Mouse (Mus musculus) adipocyte (in vitro differentiated cells): ENCODE results near the gene Ppp6r1.

Experiments used
- DNase-seq: peaks from one replicate; pipeline ENCODE4 v3.0.0-alpha.2; 2016; ENCODE audit warnings: low spot score

Gene Ppp6r1

DNA sequence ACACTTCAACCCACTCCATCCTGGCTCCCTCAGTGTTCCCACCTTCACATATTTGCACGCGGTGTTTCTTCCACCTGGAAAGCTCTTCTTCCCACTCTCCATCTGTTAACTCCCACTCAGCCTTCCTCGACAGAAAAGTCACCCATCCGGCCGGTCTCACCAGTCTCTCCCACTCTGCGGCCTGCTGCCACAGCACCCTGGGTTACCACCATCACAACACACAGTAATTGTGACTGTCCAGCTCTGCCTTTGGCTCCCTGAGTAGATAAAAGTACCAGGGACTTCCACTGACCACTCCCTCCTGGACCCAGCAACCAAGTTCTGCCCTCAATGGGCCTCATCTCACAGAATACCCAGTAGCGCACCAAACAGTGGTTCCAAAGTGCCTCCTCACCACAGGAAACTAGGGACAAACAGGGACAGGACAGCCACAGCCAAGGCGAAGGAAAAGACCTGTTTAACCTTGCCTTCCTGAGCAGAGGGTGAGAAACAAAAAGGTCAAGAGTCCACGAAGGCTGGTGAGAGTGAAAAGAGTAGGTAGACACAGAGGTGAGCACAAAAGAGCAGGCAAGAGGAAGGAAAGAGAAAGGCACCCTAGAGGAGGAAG lies 1.2 kb downstream of the Ppp6r1 start:
- no peak for DNase-seq

DNA sequence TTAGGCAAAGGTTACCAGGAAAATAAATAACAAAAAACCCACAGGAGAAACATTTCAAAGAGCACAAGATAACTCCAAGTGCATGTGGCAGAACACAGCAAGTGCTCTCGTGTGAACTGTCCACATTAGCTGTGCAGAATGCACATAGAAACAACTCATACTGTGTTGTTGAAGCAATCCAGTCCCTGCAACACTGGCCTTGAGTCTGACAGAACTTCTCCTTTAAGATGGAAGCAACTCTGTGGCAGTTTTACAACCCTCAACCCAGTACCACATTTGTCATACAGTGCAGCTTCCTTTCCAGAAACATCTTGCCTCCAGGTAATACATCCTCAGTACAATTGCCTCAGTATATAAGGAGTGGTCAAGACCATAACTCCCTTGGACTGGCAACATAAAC lies 2.0 kb downstream of the Ppp6r1 start:
- no peak for DNase-seq

DNA sequence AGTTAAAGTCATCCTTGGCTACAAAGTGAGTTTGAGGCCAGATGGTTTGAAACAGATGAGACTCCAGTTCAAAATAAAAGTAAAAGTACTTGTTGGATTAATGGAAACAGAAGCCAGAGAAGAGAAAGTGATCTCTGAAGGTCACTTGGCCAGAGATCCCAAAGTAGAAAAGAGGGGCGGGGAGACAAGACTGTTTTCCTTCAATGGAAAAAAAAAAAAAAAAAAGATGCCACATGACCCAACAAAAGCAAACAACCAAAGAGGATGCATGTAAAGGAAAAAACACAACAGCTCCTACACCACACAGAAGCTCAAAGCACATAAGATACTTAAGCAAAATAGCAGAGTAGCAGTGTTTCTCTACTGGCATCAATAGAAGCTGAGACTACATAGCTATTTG lies 2.9 kb downstream of the Ppp6r1 start:
- DNase-seq, result peak; percentile 23

DNA sequence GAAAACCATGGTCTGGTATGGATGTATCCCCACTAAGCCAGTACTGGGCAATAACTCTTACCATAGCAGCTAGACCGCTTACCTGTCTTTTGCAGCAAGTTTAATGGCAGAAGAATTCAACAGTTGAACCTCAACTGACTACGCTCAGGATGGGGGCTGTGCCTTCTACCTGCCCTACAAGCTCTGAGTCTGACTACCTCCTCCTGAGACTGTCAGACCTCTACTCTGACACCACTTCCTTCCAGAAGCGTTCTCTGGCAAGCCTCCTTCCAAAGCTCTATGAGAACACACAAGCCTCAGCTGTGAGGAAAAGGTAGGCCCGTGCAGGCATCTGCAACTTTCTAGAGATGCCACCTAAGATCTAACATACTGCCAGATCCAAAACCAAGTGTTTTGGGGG lies 3.4 kb downstream of the Ppp6r1 start:
- DNase-seq, result no peak

DNA sequence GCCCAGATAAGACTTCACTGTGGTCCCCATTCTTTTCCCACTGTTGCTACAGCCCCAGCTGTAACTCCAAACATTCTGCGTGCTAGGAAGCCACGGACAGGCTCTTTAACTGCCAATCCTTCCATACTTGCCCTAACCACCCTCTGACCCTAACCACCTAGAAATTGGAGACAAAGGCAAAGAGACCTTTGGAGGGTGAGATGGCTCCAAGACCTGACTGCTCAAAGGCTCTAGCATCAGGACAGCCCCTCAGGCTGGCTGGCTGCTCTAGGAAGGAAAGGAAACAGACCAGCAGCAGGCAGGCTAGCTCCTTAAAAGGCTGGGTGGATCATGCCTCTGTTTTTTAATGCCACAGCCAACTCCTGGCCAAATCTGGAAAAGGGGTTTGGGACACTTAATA lies 4.6 kb downstream of the Ppp6r1 start:
- DNase-seq, result no peak

DNA sequence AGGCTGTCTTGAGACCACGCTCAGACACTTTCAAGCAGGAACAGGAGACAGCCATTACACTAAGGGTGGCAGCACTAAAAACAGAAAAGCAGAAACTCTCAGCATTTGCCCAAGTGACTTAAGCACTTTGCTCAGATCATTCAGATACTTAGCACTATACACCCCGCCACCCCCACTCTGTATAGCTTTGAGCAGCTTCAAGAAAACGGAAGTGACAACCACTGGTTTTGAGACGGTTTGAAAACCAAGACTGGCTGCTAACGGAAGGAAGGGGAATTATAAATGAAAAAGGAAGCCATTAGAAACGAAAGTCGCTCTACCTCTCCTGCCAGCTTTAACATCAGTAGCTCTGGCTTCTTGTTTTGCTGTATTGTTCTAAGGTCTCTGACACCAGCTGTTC lies 5.0 kb downstream of the Ppp6r1 start:
- no peak for DNase-seq

DNA sequence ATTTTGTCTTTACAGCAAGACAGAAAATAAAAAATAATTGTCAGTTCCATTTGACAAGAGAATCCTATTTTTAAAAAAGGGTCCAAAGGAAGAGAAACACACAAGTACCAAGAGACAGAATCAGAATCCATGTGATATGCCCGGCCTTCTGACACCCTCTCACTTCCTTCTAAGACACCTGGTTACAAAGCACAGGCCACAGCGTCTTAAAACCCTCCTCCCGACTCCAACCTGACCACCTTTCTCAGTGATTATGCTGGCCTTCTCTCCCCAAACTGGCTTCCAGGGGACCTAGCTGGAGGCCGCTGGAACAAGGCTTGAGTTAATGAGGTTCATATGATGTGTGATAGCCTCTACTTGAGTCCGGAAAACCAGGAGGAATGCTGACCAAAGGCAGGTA lies 5.5 kb downstream of the Ppp6r1 start:
- DNase-seq, result no peak

DNA sequence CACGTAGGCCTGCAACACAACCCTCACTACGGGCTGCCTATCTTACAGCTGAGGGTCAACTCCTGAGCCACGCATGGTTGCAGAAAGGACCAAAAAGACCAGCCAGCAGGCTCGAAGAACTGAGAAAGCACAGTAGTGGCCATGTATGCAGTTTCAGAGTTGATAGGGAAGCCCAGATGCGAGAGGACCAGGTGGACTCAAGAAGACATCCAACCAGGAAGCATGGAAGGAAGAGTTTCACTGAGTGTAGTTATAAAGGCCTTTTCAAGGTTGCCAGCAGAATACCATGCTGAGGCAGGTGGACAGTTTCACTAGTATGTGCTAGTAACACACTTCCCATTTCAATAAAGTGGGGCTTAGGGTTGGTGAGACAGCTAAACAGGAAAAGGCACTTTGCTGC lies 6.1 kb downstream of the Ppp6r1 start:
- DNase-seq, result no peak

DNA sequence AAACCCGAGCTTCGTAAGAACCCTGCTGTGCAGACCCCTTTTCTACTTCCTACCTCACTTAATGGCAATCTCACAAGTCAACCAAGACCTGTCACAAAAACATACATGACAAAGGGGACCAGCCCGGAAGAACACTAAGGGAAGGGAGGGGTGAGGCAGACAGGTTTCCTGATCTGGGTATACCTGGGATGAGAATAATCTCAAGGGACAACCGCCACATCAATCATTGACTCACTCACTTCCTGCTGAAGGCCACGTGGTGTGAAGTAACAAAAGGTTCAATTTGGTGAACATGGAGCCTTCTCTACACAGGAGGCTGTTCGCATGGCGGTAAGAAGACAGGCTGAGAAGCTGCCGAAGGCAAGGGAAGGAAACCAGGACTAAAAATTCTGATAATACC lies 7.2 kb downstream of the Ppp6r1 start:
- no peak for DNase-seq

DNA sequence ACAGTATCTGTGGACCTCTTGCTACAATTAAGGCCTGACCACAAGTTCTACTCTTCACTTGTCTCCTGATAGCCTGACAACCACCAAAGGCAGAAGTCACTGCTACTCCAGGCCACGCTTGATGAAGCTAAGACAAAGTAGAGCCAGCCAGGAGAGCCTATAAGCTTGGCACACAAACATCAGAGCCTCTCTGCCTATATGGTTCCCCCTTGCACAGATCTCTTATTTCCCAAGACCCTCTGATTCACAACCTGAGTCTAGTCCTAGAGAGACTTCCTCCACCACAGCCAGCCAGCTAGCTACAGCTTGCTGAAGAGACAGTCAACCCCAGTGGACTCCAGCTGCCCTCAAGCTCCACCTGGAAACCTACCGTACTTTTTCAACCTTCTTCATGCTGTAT lies 10.8 kb downstream of the Ppp6r1 start:
- no peak for DNase-seq

DNA sequence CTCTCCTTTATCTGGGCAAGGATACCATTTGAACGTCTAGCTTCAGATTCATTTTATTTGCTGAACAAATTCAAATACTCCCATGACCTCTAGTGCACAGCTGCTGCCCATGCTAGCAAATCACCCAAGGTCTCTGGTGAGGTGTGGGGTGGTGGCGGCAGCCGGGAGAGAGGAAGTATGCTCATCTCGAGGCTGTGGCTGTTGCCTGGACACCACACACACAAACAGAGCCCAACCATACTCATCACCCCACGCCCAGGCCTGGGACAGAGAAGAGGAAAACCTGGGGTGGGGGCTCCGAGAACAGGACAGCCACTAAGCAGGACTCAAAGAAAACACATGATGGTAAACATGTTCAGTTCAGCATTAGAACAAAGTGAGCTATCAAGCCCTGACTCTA lies 11.5 kb downstream of the Ppp6r1 start:
- DNase-seq, result no peak

DNA sequence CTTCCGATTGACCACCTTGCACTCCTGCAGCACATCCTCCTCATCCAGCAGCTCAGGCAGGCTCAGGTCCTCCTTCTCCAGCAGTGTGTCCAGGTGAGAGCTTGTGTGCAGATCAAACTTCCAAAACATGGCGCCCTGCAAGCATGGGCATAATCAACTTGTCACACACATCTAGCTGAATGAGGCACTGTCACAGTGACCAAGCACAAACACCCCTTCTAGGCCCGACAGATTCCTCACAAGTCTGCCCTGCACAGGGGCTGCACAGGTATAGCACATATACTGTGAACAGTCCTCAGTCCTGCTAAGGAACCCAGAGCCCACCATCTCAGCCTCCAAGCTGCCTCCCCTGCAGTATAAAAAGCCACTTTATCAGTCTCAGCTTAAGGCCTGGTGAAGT lies 12.0 kb downstream of the Ppp6r1 start:
- DNase-seq, result no peak

DNA sequence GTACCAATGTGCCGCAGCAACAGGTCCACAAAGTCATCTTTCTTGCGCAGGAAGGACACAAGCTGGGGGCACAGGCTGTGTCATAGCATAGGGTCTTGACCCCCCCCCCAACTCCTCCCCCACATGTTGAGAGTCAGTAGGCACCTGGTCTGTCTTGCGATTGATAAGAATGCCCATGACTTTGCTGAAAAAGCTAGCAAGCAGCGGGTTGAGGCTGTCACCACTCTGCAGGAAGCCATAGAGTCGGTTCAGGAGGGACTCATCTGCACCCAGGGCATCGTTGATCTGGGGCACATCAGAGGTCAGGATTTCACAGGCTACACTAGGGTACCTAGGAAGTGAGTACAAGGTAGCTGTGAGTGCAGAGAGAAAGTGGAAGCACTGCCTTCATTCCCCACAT lies 15.6 kb downstream of the Ppp6r1 start:
- DNase-seq, result no peak

DNA sequence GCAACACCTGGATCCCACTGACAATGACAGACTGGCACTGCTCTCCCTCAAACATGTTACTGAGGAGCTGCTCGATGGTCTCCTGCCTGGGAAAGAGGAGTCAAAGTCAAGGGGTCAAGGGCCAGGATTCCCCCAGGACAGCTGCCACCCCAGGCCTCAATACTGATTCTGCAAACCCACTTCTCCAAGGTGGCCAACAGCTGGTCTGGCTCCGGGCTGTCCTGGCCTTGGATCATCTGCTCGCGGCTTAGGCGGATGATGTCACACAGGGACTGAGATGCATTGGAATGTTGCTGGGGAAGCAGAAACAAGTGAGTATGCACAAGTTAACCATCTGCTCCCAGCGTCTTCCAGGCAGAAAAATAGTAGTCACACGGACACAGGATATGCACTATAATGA lies 16.9 kb downstream of the Ppp6r1 start:
- no peak for DNase-seq

DNA sequence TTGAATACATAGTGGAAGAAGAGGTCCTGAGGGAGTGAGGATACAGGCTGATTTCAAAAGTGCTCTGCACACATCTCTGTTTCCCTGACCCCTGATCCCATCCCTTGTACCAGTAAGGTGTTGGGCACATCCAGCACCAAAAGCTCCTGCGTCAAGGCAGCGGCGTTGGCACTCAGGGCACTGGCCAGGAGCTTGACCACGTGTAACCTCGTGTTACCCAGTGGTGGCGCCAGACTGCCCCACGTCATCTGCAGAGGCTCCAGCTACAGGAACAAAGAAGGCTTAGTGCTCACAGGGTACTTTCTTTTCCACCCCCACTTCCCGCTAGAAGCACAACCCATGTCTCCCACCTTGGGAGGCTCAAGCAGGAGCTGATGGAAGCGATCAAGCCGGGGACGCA lies 17.7 kb downstream of the Ppp6r1 start:
- DNase-seq, result no peak

DNA sequence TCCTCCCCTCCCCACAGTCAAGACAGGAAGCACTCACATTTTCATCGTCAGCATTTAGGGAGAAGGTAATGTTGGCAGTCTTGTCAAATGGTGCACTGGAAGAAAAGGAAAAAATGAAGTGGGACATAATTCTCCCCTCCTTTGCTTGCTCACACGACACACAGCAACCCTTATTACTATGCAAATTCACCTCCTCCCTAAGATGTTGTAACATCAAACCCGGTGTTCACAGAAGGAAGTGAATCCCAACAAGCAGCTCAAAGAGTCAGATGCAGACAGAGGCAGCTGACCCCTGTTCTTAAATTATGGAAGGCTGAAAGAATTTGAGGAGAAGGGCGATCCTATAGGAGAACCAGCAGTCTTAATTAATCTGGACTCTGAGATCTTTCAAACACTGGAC lies 22.6 kb downstream of the Ppp6r1 start:
- DNase-seq, result no peak

DNA sequence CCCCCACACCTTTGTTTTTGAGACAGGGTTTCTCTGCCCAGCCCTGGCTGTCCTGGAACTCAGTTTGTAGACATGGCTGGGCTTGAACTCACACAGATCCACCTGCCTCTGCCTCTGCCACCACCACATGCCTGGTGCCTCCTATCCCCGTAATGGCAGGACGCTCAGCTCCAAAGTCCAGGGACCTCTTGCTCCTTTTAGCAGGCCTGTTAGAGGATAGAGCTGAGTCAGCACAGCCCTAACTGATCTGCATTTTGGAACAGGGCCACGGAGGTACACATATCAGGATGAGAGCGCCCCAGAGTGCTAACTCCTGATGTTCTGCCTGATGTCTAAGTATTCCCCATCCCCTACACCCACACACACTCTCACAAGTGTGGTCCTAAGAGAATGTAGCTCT lies 27.8 kb downstream of the Ppp6r1 start, which contains the start of gene Tmem86b:
Gene Tmem86b (minus strand): TSS at position 392 of the 400 bp plus-strand sequence.
- DNase-seq, result no peak

DNA sequence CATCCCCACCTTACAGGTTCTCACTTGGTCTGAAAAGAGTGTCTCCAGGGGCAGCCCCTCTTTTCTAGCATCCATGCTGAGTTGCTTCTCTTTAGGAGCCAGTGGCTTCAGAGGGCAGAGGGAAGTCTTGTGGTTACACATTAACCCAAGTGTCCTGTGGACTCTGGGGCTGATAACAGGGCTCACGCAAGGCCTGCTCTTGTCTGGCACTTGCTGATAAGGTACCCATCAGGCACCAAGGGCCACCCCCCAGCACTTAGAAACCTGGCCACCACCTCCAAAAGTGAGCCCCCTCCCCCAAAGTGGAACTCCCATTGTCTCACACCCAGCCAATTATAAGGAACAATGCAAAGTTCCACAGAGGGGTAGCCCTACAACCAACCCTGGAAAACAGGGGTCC lies 28.6 kb downstream of the Ppp6r1 start:
- no peak for DNase-seq

DNA sequence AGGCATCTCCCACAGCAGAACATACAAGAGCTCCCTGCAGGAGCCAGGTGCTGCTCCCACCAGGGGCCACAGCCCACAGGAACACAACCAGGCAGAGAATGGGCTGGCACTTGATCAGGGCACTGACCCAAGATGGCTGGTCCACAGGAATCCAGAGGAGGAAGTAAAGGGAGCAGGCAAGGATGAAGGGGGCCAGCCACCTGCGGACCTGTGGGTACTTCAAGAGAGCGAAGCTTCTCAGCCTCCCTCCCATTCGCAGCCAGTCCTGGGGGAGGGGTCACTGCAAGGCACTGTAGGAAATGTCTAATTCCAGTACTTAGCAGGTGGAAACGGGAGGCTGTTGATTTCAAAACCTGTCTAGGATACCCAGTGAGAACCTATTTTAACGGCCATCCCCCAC lies 29.2 kb downstream of the Ppp6r1 start:
- DNase-seq, result no peak

DNA sequence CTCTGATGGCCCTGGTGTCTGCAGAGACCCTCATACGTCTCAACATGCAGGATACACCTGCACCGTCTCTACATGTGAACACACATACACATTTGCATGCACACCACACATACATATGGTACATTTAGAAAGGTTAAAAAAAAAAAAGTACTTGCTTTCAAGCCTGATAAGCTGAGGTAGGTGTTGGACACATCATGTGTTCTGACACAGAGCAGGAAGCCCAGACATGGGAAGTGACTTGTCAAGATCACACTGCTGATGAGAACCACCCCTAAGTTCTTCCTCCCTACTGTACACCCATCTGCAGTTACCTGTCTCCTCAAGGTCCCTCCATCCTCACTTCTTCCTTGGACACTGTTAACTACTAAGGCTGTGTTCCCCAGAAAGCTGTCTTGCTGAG lies 32.9 kb downstream of the Ppp6r1 start:
- DNase-seq, result no peak

DNA sequence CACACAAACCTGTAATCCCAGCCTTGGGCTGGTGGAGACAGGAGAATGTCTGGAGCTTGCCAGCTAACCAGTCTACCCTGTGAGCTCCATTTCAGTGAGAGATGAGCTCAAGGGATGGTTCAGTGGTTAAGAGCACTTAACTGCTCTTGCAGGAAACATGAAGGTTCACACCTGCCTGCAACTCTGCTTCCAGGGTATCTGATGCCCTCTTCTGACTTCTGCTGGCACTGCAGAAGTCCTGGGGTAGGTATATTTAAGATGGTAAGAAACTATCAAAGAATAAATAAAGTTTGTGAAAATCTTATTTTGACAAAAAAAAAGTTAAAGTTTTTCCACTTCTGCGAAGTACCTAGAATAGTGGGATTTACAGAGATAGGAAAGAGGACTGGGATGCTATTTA lies 34.5 kb downstream of the Ppp6r1 start:
- no peak for DNase-seq

DNA sequence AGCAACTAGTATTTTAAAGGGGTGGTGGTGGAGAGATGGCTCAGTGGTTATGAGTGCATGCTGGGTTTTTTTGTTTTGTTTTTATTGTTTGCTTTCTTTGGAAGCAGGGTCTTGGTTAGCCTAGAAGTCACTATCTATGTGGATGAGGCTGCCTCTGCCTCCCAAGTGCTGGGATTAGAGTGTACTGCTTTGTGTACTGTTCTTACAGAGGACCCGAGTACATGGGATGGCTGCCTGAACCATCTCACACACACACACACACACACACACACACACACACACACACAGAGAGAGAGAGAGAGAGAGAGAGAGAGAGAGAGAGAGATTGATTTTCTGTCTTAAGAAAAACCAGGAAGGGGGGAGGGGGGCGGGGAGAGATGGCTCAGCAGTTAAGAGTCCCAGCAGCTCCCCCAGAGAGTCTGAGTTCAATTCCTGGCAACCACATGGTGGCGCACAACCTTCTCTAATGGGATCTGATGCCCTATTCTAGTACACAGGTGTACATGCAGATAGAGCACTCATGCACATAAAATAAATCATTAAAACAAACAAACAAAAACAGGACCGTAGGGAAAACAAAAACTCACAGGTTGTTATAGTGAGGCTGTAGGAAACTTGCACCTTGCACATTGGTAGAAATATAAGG lies 35.2 kb downstream of the Ppp6r1 start:
- DNase-seq, result peak; percentile 48

DNA sequence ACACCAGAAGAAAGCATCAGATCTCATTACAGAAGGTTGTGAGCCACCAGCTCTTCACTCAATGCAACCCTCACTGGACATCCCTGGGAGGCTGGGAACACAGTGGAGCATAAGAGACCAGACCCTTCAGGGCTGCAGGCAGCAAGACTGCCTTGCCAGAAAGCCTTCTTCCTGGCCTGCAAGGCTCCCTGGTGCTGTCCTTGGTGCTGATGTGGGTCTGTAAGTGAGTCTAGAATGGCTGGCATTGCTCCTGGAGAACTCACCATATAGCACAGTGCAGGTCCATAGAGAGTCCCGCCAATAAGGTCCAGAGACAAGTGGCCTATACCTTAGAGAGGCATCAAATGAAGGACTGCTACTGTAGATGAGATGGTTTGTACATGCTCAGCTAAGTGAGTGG lies 38.8 kb downstream of the Ppp6r1 start:
- DNase-seq, result peak; percentile 73

DNA sequence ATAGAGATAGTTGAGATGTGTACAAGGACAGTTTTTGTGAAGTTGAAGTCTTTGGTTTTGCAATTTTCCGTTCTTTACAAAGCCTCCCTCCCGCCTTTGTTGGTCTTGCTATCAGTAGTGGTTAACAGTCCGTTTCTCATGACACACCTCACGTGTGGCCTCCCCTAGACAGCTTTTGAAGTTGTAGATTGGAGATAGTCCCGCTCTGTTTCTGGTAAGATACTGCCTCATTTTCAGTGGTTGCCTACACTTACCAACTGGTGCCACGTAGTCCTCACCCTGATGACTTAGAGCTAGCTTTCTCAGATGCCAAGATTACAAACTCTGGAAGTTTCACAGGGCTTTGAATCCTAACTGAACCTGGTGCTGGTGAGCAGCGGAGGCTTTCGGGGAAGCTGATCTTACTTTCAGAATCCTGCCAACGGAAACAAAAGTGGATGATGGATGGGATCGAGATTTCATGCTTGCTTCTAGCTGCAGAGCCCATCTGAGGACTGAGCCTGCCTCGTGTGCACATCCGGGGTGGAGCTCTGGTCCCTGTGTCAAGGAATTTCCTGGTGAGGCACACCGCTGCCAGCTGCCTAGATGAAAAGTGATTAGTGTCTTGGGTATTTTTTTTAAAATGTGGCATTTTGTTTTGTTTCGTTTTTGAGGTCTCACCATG lies 44.9 kb downstream of the Ppp6r1 start:
- no peak for DNase-seq
